ENCODE assay signal across 8 mouse cellular contexts in genomic region chr17:46618769-46619682, GRCm38 (mm10). TPM values are rescaled to one million over a fixed set of nuclear protein-coding genes. Genes with fewer than 3 reads are reported as not detected.
DNase-seq lines count a peak whose midpoint lies in the region; ATAC-seq lines count a peak whose summit lies in the region.

No protein-coding gene starts in this region.

- H3K9me3 ChIP-seq in heart, embryonic 13.5 days = no peaks in the 10 kb centered on the region
- H3K9me3 ChIP-seq in hindbrain, embryonic 15.5 days = no peaks in the 10 kb centered on the region
- no peaks in the 10 kb centered on the region for H3K9me3 ChIP-seq in midbrain, embryonic 16.5 days (replicated peaks; ENCODE audit: control insufficient read depth, low read length, poor library complexity, severe bottlenecking)

- intact Hi-C loops in heart, postnatal 36 days (cut with DNase I) = no loop called here
- intact Hi-C loops in left cerebral cortex, postnatal 14 days (cut with DNase I) = no loop called here

- WGBS in heart, embryonic 13.5 days = 13% methylated on average over 27 of the region's 27 CpGs
- 9% methylated on average over 27 of the region's 27 CpGs for WGBS in hindbrain, embryonic 15.5 days
- WGBS in midbrain, embryonic 16.5 days = 7% methylated on average over 27 of the region's 27 CpGs

- no peak for ATAC-seq in heart, embryonic 13.5 days (ENCODE audit: extremely low read depth, insufficient number of reproducible peaks, low FRiP score, low TSS enrichment)
- no peak for ATAC-seq in hindbrain, embryonic 15.5 days (ENCODE audit: low FRiP score, low read depth)
- 0 out of 2 replicates have a peak, but pooled peaks have one; percentile 33 for ATAC-seq in midbrain, embryonic 16.5 days
- ATAC-seq in granulocyte monocyte progenitor cell, adult 5-6 weeks (replicated peaks; ENCODE audit: poor library complexity, severe bottlenecking) = no peak

- peak overlapping the region; percentile 64 for H3K4me2 ChIP-seq in heart, embryonic 13.5 days
- H3K4me2 ChIP-seq in hindbrain, embryonic 15.5 days = peak overlapping the region; percentile 34
- H3K4me2 ChIP-seq in midbrain, embryonic 16.5 days (ENCODE audit: low read length) = peak overlapping the region; percentile 27

- H3K4me1 ChIP-seq in heart, embryonic 13.5 days = peaks cover 91% of the 10 kb centered on the region
- H3K4me1 ChIP-seq in hindbrain, embryonic 15.5 days (replicated peaks) = peaks cover 63% of the 10 kb centered on the region
- peaks cover 32% of the 10 kb centered on the region for H3K4me1 ChIP-seq in midbrain, embryonic 16.5 days (ENCODE audit: control insufficient read depth, insufficient read depth, low read length)

- peak overlapping the region; percentile 80 for H3K9ac ChIP-seq in heart, embryonic 13.5 days
- peak overlapping the region; percentile 20 for H3K9ac ChIP-seq in hindbrain, embryonic 15.5 days
- peak overlapping the region; percentile 49 for H3K9ac ChIP-seq in midbrain, embryonic 16.5 days (ENCODE audit: low read depth, low read length)

- H3K4me3 ChIP-seq in heart, embryonic 13.5 days = peak overlapping the region; percentile 32
- H3K4me3 ChIP-seq in hindbrain, embryonic 15.5 days = no peak overlapping the region
- no peak overlapping the region; the same call in 1 of the 2 replicates for H3K4me3 ChIP-seq in midbrain, embryonic 16.5 days (ENCODE audit: low read depth, low read length)

- no peaks in the 10 kb centered on the region for H3K36me3 ChIP-seq in heart, embryonic 13.5 days
- H3K36me3 ChIP-seq in hindbrain, embryonic 15.5 days = no peaks in the 10 kb centered on the region
- no peaks in the 10 kb centered on the region for H3K36me3 ChIP-seq in midbrain, embryonic 16.5 days (ENCODE audit: control insufficient read depth, insufficient read depth, low read length)

- H3K27me3 ChIP-seq in heart, embryonic 13.5 days (replicated peaks) = no peaks in the 10 kb centered on the region
- no peaks in the 10 kb centered on the region for H3K27me3 ChIP-seq in hindbrain, embryonic 15.5 days
- no peaks in the 10 kb centered on the region for H3K27me3 ChIP-seq in midbrain, embryonic 16.5 days (ENCODE audit: control insufficient read depth, insufficient read depth, low read depth, low read length)

- DNase-seq in heart, postnatal 36 days = no peak
- peak; percentile 71 for DNase-seq in embryo, embryonic 10.5 days (ENCODE audit: low spot score)
- no peak for DNase-seq in left cerebral cortex, postnatal 14 days (ENCODE audit: low spot score in 2 of 2)
- DNase-seq in cerebellum, adult 18-20 months = no peak

- peak overlapping the region; percentile 95 for H3K27ac ChIP-seq in heart, embryonic 13.5 days (replicated peaks)
- H3K27ac ChIP-seq in hindbrain, embryonic 15.5 days (replicated peaks) = peak overlapping the region; percentile 63
- peak overlapping the region; percentile 66 for H3K27ac ChIP-seq in midbrain, embryonic 16.5 days (ENCODE audit: low read length)

RNA-seq across cellular contexts. Expression of gene Ptk7, which starts 10.3 kb away (rescaled TPM):
- 49.3 and 52.6 TPM in 2 replicates for polyA plus RNA-seq in heart, embryonic 13.5 days (2015; fragmentation: Nextera tagmentation; extraction: Ambion mirVana)
- 1 to 10 TPM; 2.7 to 4.0 TPM for total RNA-seq in heart, postnatal 36 days (2021)
- 32.8 and 34.1 TPM in 2 replicates for polyA plus RNA-seq in hindbrain, embryonic 15.5 days (2015; fragmentation: Nextera tagmentation; extraction: Ambion mirVana)
- polyA plus RNA-seq in midbrain, embryonic 16.5 days (2015; fragmentation: Nextera tagmentation; extraction: Ambion mirVana) = 26.9 and 28.8 TPM in 2 replicates
- 3.6 and 4.3 TPM in 2 replicates for total RNA-seq in granulocyte monocyte progenitor cell, adult 5-6 weeks (2014; fragmentation: Nextera tagmentation)
- 3.7 and 3.8 TPM in 2 replicates for total RNA-seq in granulocyte monocyte progenitor cell, adult 5-6 weeks (2017)
- total RNA-seq in left cerebral cortex, postnatal 14 days (2021) = 10 to 100 TPM; 13.8 to 13.9 TPM

RNA-seq across cellular contexts. Expression of gene Klc4, which starts 26.8 kb away (rescaled TPM):
- 18.6 and 20.5 TPM in 2 replicates for polyA plus RNA-seq in heart, embryonic 13.5 days (2015; fragmentation: Nextera tagmentation; extraction: Ambion mirVana)
- total RNA-seq in heart, postnatal 36 days (2021) = 10 to 100 TPM; 24.5 to 29.1 TPM
- 33.9 and 35.9 TPM in 2 replicates for polyA plus RNA-seq in hindbrain, embryonic 15.5 days (2015; fragmentation: Nextera tagmentation; extraction: Ambion mirVana)
- 32.4 and 39.7 TPM in 2 replicates for polyA plus RNA-seq in midbrain, embryonic 16.5 days (2015; fragmentation: Nextera tagmentation; extraction: Ambion mirVana)
- 5.6 and 8.5 TPM in 2 replicates for total RNA-seq in granulocyte monocyte progenitor cell, adult 5-6 weeks (2014; fragmentation: Nextera tagmentation)
- total RNA-seq in granulocyte monocyte progenitor cell, adult 5-6 weeks (2017) = 7.9 and 11.5 TPM in 2 replicates
- total RNA-seq in left cerebral cortex, postnatal 14 days (2021) = 10 to 100 TPM; 15.8 to 16.5 TPM

RNA-seq across cellular contexts. Expression of gene Mrpl2, which starts 27.0 kb away (rescaled TPM):
- polyA plus RNA-seq in heart, embryonic 13.5 days (2015; fragmentation: Nextera tagmentation; extraction: Ambion mirVana) = 98.0 and 111 TPM in 2 replicates
- 100 to 1,000 TPM; 130 to 134 TPM for total RNA-seq in heart, postnatal 36 days (2021)
- polyA plus RNA-seq in hindbrain, embryonic 15.5 days (2015; fragmentation: Nextera tagmentation; extraction: Ambion mirVana) = 64.3 TPM in 2 replicates
- polyA plus RNA-seq in midbrain, embryonic 16.5 days (2015; fragmentation: Nextera tagmentation; extraction: Ambion mirVana) = 58.9 and 60.8 TPM in 2 replicates
- 106 and 113 TPM in 2 replicates for total RNA-seq in granulocyte monocyte progenitor cell, adult 5-6 weeks (2014; fragmentation: Nextera tagmentation)
- total RNA-seq in granulocyte monocyte progenitor cell, adult 5-6 weeks (2017) = 103 and 133 TPM in 2 replicates
- 10 to 100 TPM; 45.6 to 54.2 TPM for total RNA-seq in left cerebral cortex, postnatal 14 days (2021)

RNA-seq across cellular contexts. Expression of gene Cul7, which starts 31.1 kb away (rescaled TPM):
- 41.1 and 41.4 TPM in 2 replicates for polyA plus RNA-seq in heart, embryonic 13.5 days (2015; fragmentation: Nextera tagmentation; extraction: Ambion mirVana)
- 10 to 100 TPM; 20.7 to 23.8 TPM for total RNA-seq in heart, postnatal 36 days (2021)
- 38.4 and 43.8 TPM in 2 replicates for polyA plus RNA-seq in hindbrain, embryonic 15.5 days (2015; fragmentation: Nextera tagmentation; extraction: Ambion mirVana)
- polyA plus RNA-seq in midbrain, embryonic 16.5 days (2015; fragmentation: Nextera tagmentation; extraction: Ambion mirVana) = 41.9 and 47.6 TPM in 2 replicates
- total RNA-seq in granulocyte monocyte progenitor cell, adult 5-6 weeks (2014; fragmentation: Nextera tagmentation) = 16.8 and 21.6 TPM in 2 replicates
- total RNA-seq in granulocyte monocyte progenitor cell, adult 5-6 weeks (2017) = 10.0 and 13.2 TPM in 2 replicates
- total RNA-seq in left cerebral cortex, postnatal 14 days (2021) = 10 to 100 TPM; 30.2 to 33.4 TPM

RNA-seq across cellular contexts. Expression of gene Rrp36, which starts 55.1 kb away (rescaled TPM):
- 37.6 and 40.3 TPM in 2 replicates for polyA plus RNA-seq in heart, embryonic 13.5 days (2015; fragmentation: Nextera tagmentation; extraction: Ambion mirVana)
- 10 to 100 TPM in 1 of 2 experiments, 1 to 10 TPM in 1; 9.5 to 10.7 TPM for total RNA-seq in heart, postnatal 36 days (2021)
- polyA plus RNA-seq in hindbrain, embryonic 15.5 days (2015; fragmentation: Nextera tagmentation; extraction: Ambion mirVana) = 53.0 TPM in 2 replicates
- 51.8 and 52.4 TPM in 2 replicates for polyA plus RNA-seq in midbrain, embryonic 16.5 days (2015; fragmentation: Nextera tagmentation; extraction: Ambion mirVana)
- total RNA-seq in granulocyte monocyte progenitor cell, adult 5-6 weeks (2014; fragmentation: Nextera tagmentation) = 15.7 and 21.3 TPM in 2 replicates
- 48.2 and 66.9 TPM in 2 replicates for total RNA-seq in granulocyte monocyte progenitor cell, adult 5-6 weeks (2017)
- total RNA-seq in left cerebral cortex, postnatal 14 days (2021) = 10 to 100 TPM; 14.1 to 15.7 TPM

Comparison
In these comparisons a context has a peak if more than half of its experiments do, and no peak if none do; other contexts are left out.
1. H3K9ac ChIP-seq: peak in every context shown above with its lines; median percentile 80 in heart, embryonic 13.5 days; 49 in midbrain, embryonic 16.5 days; 20 in hindbrain, embryonic 15.5 days.